Mouse (Mus musculus) small intestine, adult 2 months (tissue): ENCODE measurements around the gene Hk2. TPM values are rescaled to one million over a fixed set of nuclear protein-coding genes. Genes with fewer than 3 reads are reported as not detected.

Source experiments
- H3K27ac ChIP-seq: fragments of 200-500 bp; 2 replicates; pipeline ENCODE4 v1.5.1; 2012; ENCODE audit warnings: low read depth, low read length, control low read depth, inconsistent platforms; ENCODE audit not compliant: insufficient read depth
- H3K27me3 ChIP-seq: fragments of 200-500 bp; 2 replicates; pipeline ENCODE4 v1.6.1; 2012; ENCODE audit warnings: mild to moderate bottlenecking, moderate library complexity, low read length, inconsistent platforms; ENCODE audit not compliant: control insufficient read depth, insufficient read depth
- H3K36me3 ChIP-seq: fragments of 200-500 bp; 2 replicates; pipeline ENCODE4 v1.6.1; 2012; ENCODE audit warnings: mild to moderate bottlenecking, low read length, control low read depth, inconsistent platforms; ENCODE audit not compliant: control insufficient read depth, insufficient read depth
- H3K4me1 ChIP-seq: fragments of 200-500 bp; 2 replicates; pipeline ENCODE4 v1.6.1; 2012; ENCODE audit warnings: low read length, inconsistent platforms, mixed read lengths; ENCODE audit not compliant: control insufficient read depth, insufficient read depth, insufficient read length
- H3K4me3 ChIP-seq: fragments of 200-500 bp; 2 replicates; pipeline ENCODE4 v1.5.1; 2012; ENCODE audit warnings: low read depth, mild to moderate bottlenecking, control low read depth, inconsistent platforms, low read length, moderate library complexity
- CTCF ChIP-seq: fragments of 200-500 bp; IDR thresholded peaks from 2 replicates; pipeline ENCODE4 v1.5.1; 2012; ENCODE audit warnings: low read depth, mild to moderate bottlenecking, control low read depth, inconsistent platforms, low read length, moderate library complexity, mixed read lengths; ENCODE audit not compliant: insufficient replicate concordance, insufficient read length; ENCODE audit errors: extremely low read depth
- POLR2A ChIP-seq: fragments of 200-500 bp; IDR thresholded peaks from 2 replicates; pipeline ENCODE4 v1.6.1; 2012; ENCODE audit warnings: low read depth, mild to moderate bottlenecking, control low read depth, inconsistent platforms, low read length, moderate library complexity
- WGBS: fragments of 180-500 bp; shearing (Covaris S2); methylation state at CpG from one replicate; pipeline ENCODE4 v1.1.7; 2018; 5-methylcytosine and 5-hydroxymethylcytosine counted together
- polyA plus RNA-seq: library from polyadenylated mRNA; depleted of rRNA; stranded (reverse); fragments of >200 nt; gene quantifications from 2 replicates; pipeline ENCODE4 v1.2.3, GENCODE M21; 2012

The Hk2 gene
- polyA plus RNA-seq, 1 experiment = 6.1 TPM

GRCm38 (mm10) chr6:82741518-82741880 is 32.8 kb downstream of the Hk2 start:
- Histone ChIP-seq H3K4me1 (peaks cover 11% of the 10 kb centered on the region; the same call in 1 of the 2 replicates), H3K4me3 (no peak overlapping the region), H3K27ac (no peak overlapping the region), H3K27me3 (no peaks in the 10 kb centered on the region), H3K36me3 (peaks cover 36% of the 10 kb centered on the region)
- TF ChIP-seq CTCF (no peak), POLR2A (no peak)
- WGBS = 74% methylated on average over 5 of the region's 5 CpGs

- Histone ChIP-seq H3K4me1 (peaks cover 6% of the 10 kb centered on the region; the same call in 1 of the 2 replicates), H3K36me3 (peaks cover 32% of the 10 kb centered on the region), H3K27ac (peak overlapping the region; percentile 14; the same call in 1 of the 2 replicates), H3K27me3 (no peaks in the 10 kb centered on the region), H3K4me3 (no peak overlapping the region)
- WGBS = 67% methylated on average over 8 of the region's 8 CpGs
- TF ChIP-seq POLR2A (no peak), CTCF (no peak)
Measured at GRCm38 (mm10) chr6:82740868-82741517, 33.3 kb downstream of the Hk2 start.

- Histone ChIP-seq H3K4me1 (peaks cover 5% of the 10 kb centered on the region; the same call in 1 of the 2 replicates), H3K4me3 (no peak overlapping the region), H3K36me3 (peaks cover 39% of the 10 kb centered on the region), H3K27ac (peak overlapping the region; percentile 14; the same call in 1 of the 2 replicates), H3K27me3 (no peaks in the 10 kb centered on the region)
- WGBS = 4% methylated on average over 6 of the region's 6 CpGs
- TF ChIP-seq CTCF (no peak; the same call in 1 of the 2 replicates), POLR2A (no peak)
Measured at GRCm38 (mm10) chr6:82740269-82740668, 34.0 kb downstream of the Hk2 start.

- Histone ChIP-seq H3K4me1 (peaks cover 5% of the 10 kb centered on the region; the same call in 1 of the 2 replicates), H3K36me3 (peaks cover 51% of the 10 kb centered on the region), H3K27me3 (no peaks in the 10 kb centered on the region), H3K27ac (no peak overlapping the region), H3K4me3 (no peak overlapping the region)
- no peak for TF ChIP-seq CTCF
- TF ChIP-seq POLR2A = no peak
- WGBS = 93% methylated on average over 27 of the region's 27 CpGs
Measured at GRCm38 (mm10) chr6:82737634-82738540, 36.4 kb downstream of the Hk2 start.

GRCm38 (mm10) chr6:82736626-82737600 is 37.3 kb downstream of the Hk2 start:
- peaks cover 50% of the 10 kb centered on the region for H3K36me3 ChIP-seq

GRCm38 (mm10) chr6:82735347-82735746 is 38.9 kb downstream of the Hk2 start:
- H3K27me3 ChIP-seq = no peaks in the 10 kb centered on the region
- 77% methylated on average over 7 of the region's 7 CpGs for WGBS

More at GRCm38 (mm10) chr6:82736626-82737600, 37.3 kb downstream of the Hk2 start:
- Histone ChIP-seq H3K4me3 (no peak overlapping the region), H3K27ac (no peak overlapping the region), H3K27me3 (no peaks in the 10 kb centered on the region), H3K4me1 (peaks cover 5% of the 10 kb centered on the region; the same call in 1 of the 2 replicates)
- TF ChIP-seq POLR2A = no peak
- 88% methylated on average over 25 of the region's 25 CpGs for WGBS

More at GRCm38 (mm10) chr6:82735347-82735746, 38.9 kb downstream of the Hk2 start:
- H3K27ac ChIP-seq = no peak overlapping the region
- H3K4me3 ChIP-seq = no peak overlapping the region
- no peaks in the 10 kb centered on the region; the same call in 1 of the 2 replicates for H3K4me1 ChIP-seq
- TF ChIP-seq POLR2A (no peak), CTCF (no peak)
- H3K36me3 ChIP-seq = peaks cover 59% of the 10 kb centered on the region
